Mouse (Mus musculus) testis, adult 2 months (tissue): ENCODE data around the gene Rnf182. TPM values are rescaled to one million over a fixed set of nuclear protein-coding genes. Genes with fewer than 3 reads are reported as not detected.

Experiments
- H3K27ac ChIP-seq: fragments of 200-500 bp; 2 replicates; pipeline ENCODE4 v1.5.1; 2012; ENCODE audit warnings: low read depth, low read length; ENCODE audit not compliant: control insufficient read depth, insufficient read depth
- H3K27me3 ChIP-seq: fragments of 200-500 bp; 2 replicates; pipeline ENCODE4 v1.6.1; 2012; ENCODE audit warnings: mild to moderate bottlenecking, low read length, moderate library complexity; ENCODE audit not compliant: control insufficient read depth, insufficient read depth
- H3K36me3 ChIP-seq: fragments of 200-500 bp; 2 replicates; pipeline ENCODE4 v1.6.1; 2012; ENCODE audit warnings: mild to moderate bottlenecking, low read length; ENCODE audit not compliant: control insufficient read depth, insufficient read depth
- H3K4me1 ChIP-seq: fragments of 200-500 bp; 2 replicates; pipeline ENCODE4 v1.6.1; 2012; ENCODE audit warnings: low read length; ENCODE audit not compliant: control insufficient read depth, insufficient read depth
- H3K4me3 ChIP-seq: fragments of 200-500 bp; 2 replicates; pipeline ENCODE4 v1.5.1; 2012; ENCODE audit warnings: low read depth, mild to moderate bottlenecking, low read length, moderate library complexity, mixed read lengths; ENCODE audit not compliant: control insufficient read depth
- CTCF ChIP-seq: fragments of 200-500 bp; IDR thresholded peaks from 2 replicates; pipeline ENCODE4 v1.5.1; 2012; ENCODE audit warnings: low read depth, mild to moderate bottlenecking, inconsistent platforms, low read length, moderate library complexity; ENCODE audit not compliant: control insufficient read depth, insufficient read depth, insufficient replicate concordance
- POLR2A ChIP-seq: fragments of 200-500 bp; IDR thresholded peaks from 2 replicates; pipeline ENCODE4 v1.6.1; 2012; ENCODE audit warnings: low read depth, mild to moderate bottlenecking, inconsistent platforms, low read length, moderate library complexity; ENCODE audit not compliant: control insufficient read depth
- polyA plus RNA-seq: library from polyadenylated mRNA; depleted of rRNA; stranded (reverse); fragments of >200 nt; gene quantifications from 2 replicates; pipeline ENCODE4 v1.2.3, GENCODE M21; 2012

The Rnf182 gene
- polyA plus RNA-seq, 1 experiment, result 1.3 TPM

DNA sequence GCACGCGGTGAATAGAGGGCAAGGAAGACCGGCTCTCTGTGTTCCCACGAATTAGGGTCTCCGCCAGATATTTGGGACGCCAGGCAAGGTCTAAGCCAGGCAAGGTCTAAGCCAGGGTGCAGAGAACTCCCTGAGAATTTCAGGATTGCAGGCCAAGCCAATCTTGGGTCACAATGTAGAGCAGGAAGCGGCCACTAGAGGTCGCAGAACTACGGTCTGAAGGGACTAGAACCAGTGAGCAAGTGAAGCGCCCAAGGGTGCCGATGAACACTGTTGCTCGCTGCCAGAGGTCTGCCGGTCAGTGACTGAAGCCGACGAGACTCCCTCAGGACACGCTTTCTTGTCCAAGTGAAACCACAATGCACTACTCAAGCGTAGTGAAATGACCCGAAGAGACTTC is 35.8 kb upstream of the Rnf182 start:
- H3K27me3 ChIP-seq, result no peaks in the 10 kb centered on the region
- no peak overlapping the region for H3K27ac ChIP-seq
- no peaks in the 10 kb centered on the region for H3K36me3 ChIP-seq
- H3K4me1 ChIP-seq, result 0 out of 2 replicates have a peak, but pooled peaks cover 2% of the 10 kb centered on the region
- H3K4me3 ChIP-seq, result no peak overlapping the region
- no peak for TF ChIP-seq POLR2A
- peak; percentile 87 for TF ChIP-seq CTCF

DNA sequence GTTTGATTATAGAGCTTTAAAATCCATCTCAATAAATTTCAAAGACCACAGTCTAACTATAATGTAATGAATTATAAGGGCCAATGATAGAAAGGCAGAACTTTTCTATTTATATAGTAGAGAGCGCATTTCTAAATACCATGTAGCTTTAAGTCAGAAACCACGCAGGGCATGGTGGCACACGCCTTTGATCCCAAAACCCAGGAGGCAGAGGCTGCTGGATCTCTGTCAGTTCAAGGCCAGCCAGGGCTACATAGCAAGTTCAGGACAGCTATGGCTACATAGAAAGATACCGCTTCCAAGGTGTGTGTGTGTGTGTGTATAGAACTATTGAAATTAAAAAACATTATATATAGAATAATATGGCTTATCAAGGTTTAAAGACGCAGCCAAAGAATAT is 34.8 kb upstream of the Rnf182 start:
- H3K4me3 ChIP-seq, result no peak overlapping the region
- TF ChIP-seq POLR2A, result no peak
- H3K4me1 ChIP-seq, result 0 out of 2 replicates have a peak, but pooled peaks cover 2% of the 10 kb centered on the region
- no peak overlapping the region for H3K27ac ChIP-seq
- H3K36me3 ChIP-seq, result no peaks in the 10 kb centered on the region
- no peaks in the 10 kb centered on the region for H3K27me3 ChIP-seq

DNA sequence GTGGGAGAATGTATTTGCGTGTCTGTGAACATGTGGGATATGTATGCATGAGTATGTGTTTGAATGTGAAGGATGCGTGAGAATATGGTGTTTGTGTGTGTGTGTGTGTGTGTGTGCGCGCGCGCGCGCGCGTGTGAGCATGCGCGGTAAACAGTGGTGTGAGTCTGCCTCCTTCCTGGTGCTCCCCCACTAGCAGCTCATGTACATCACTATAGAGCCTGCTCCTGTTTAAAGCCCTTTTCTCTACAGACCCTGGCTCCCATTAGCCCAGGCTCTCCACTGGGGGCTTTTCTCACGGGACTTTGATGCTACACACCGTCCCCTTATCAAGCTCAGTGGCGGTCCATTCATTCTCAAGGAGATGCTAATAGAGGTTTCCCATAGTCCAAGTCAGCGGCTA is 32.5 kb upstream of the Rnf182 start:
- Histone ChIP-seq H3K4me3 (no peak overlapping the region), H3K4me1 (0 out of 2 replicates have a peak, but pooled peaks cover 2% of the 10 kb centered on the region), H3K27me3 (no peaks in the 10 kb centered on the region), H3K27ac (no peak overlapping the region), H3K36me3 (no peaks in the 10 kb centered on the region)
- TF ChIP-seq POLR2A (no peak), CTCF (no peak)

DNA sequence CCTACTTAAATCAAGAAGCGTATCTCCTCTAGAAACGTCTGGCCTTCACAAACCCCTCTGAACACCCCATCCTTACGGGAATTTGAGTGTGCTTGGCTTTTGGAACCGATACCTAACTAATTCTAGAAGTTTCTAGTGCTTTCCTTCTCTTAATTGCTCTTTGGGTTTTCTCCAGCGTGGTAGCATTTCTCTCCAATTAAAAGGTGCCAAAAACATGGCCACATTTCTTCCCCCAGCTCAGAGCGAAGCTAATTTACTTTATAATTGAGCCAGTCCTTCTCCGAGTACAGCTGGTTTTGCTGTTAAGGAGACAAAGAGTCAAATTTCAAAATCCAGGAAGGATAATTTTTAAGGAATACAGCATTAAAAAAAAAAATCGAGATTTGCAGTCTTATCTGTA is 32.0 kb upstream of the Rnf182 start:
- H3K36me3 ChIP-seq, result no peaks in the 10 kb centered on the region
- H3K4me3 ChIP-seq, result no peak overlapping the region
- 0 out of 2 replicates have a peak, but pooled peaks cover 2% of the 10 kb centered on the region for H3K4me1 ChIP-seq
- TF ChIP-seq CTCF (no peak), POLR2A (no peak)
- H3K27me3 ChIP-seq, result no peaks in the 10 kb centered on the region
- no peak overlapping the region for H3K27ac ChIP-seq

DNA sequence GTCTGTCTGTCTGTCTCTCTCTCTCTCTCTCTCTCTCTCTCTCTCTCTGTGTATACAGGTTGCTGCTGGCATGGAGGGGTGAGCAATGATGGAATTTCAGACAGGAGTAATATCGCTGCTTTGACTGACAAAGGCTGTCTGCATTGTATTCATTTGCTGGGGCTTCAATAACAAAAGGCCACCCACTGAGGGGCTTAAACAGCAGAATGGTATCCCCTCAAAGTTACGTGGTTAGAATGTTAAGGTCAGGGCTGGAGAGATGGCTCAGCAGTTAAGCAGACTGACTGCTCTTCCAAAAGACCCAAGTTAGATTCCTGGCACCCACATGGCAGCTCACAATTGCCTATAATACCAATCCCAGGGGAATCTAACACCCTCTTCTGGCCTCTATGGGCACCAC is 30.2 kb upstream of the Rnf182 start:
- Histone ChIP-seq H3K27me3 (no peaks in the 10 kb centered on the region), H3K36me3 (no peaks in the 10 kb centered on the region), H3K27ac (no peak overlapping the region), H3K4me3 (no peak overlapping the region), H3K4me1 (no peaks in the 10 kb centered on the region)
- TF ChIP-seq CTCF (no peak), POLR2A (no peak)

DNA sequence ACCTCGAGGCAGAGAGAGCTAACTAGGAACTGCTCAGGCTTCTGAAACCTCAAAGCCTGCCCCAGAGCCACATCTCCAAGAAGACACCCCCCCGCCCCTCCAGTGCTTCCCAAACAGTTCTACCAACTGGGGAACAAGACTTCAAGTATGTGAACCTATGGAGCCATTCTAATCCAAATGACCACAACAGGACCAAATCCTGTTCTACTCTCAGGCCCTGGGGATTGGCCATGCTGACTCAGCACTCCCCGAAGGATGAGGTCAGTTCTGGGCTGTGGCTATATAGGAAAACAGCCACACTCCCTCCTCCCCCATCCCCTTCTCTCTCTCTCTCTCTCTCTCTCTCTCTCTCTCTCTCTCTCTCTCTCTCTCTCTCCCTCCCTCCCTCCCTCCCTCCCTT is 28.5 kb upstream of the Rnf182 start:
- H3K4me3 ChIP-seq, result no peak overlapping the region
- no peaks in the 10 kb centered on the region for H3K27me3 ChIP-seq
- H3K36me3 ChIP-seq, result no peaks in the 10 kb centered on the region
- no peak overlapping the region for H3K27ac ChIP-seq
- no peaks in the 10 kb centered on the region for H3K4me1 ChIP-seq
- TF ChIP-seq CTCF (no peak), POLR2A (no peak)

DNA sequence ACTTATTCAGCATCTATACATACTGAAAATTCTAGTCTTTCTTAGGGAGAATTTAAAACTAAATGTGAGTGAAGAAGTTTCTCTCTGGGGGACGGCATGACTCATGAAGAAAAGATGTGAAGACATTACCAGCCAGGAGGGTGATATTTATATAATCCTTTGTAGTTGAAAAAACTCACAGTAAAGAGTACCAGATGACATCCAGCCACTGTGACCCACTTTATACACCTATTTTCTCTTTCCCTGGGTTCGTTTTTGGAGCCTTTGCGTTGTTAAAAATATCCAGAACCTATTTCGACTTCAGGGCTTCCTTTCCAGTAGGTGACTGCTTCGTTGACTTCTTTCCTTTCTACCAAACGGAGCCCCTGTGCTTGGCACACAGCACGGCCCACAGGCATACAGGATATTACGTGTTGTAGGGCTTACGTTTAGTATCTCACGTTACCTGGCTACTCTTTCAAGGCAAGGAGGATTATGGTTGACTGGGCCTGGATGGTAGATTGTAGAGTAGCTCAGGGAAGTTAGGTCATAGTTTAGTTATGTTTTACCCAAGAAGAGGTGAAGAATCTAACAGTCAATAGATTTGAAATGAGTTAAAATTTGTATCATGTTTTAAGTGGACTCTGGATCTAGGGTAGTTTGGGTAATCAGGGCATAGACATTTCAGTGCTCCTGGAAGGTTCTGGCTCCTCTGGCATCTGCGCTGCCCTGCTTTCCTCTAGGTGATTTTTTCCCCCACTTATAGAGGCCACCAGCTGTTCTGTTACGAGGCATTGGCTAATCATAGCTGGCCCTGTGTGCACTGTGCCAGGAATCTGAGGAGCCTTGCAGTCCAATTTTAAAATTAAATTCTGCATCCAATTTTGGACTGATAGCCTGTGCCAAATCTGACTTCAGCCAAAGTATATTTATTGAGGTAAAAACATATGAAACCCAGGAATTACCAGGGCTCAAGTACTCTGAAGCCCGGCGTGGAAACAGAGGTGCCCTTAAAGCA is 27.4 kb upstream of the Rnf182 start:
- Histone ChIP-seq H3K4me3 (no peak overlapping the region), H3K27me3 (no peaks in the 10 kb centered on the region), H3K36me3 (no peaks in the 10 kb centered on the region), H3K4me1 (peaks cover 2% of the 10 kb centered on the region; the same call in 1 of the 2 replicates), H3K27ac (no peak overlapping the region)
- TF ChIP-seq CTCF (no peak), POLR2A (no peak)
